Mouse (Mus musculus): ENCODE data around the gene Ipo13. TPM values are rescaled to one million over a fixed set of nuclear protein-coding genes. Genes with fewer than 3 reads are reported as not detected.
A peak's percentile ranks its signal among the peaks of the same experiment; 100 is the strongest.

Gene Ipo13
- total RNA-seq, 2 experiments from 2014 or later, result 267 to 281 TPM

- DNase-seq, result no peak
- Histone ChIP-seq H3K27ac (peak overlapping the region; percentile 75), H3K4me3 (no peak overlapping the region)
- intact Hi-C loops (cut with DNase I), result no loop called here
- no peak for TF ChIP-seq CTCF (IDR thresholded peaks at IDR 0.05)
Observed at GRCm38 (mm10) chr4:117849506-117849905, 65.3 kb downstream of the Ipo13 start.

- no peak for DNase-seq
- intact Hi-C loops (cut with DNase I), result no loop called here
Observed at GRCm38 (mm10) chr4:117849063-117849462, 65.7 kb downstream of the Ipo13 start.

GRCm38 (mm10) chr4:117847011-117847410 lies 67.8 kb downstream of the Ipo13 start:
- intact Hi-C loops (cut with DNase I), result no loop called here
- Histone ChIP-seq H3K4me3 (no peak overlapping the region), H3K27ac (no peak overlapping the region)
- no peak for DNase-seq
- no peak for TF ChIP-seq CTCF (IDR thresholded peaks at IDR 0.05)

More at GRCm38 (mm10) chr4:117849063-117849462, 65.7 kb downstream of the Ipo13 start:
- no peak overlapping the region for H3K4me3 ChIP-seq
- H3K27ac ChIP-seq, result peak overlapping the region; percentile 75; the same call in 1 of the 2 replicates
- TF ChIP-seq CTCF (IDR thresholded peaks at IDR 0.05), result no peak

- Histone ChIP-seq H3K27ac (no peak overlapping the region), H3K4me3 (no peak overlapping the region)
- DNase-seq, result no peak
- intact Hi-C loops (cut with DNase I), result no loop called here
- TF ChIP-seq CTCF (IDR thresholded peaks at IDR 0.05), result no peak
Observed at GRCm38 (mm10) chr4:117846261-117846660, 68.5 kb downstream of the Ipo13 start.

- intact Hi-C loops (cut with DNase I), result no loop called here
- TF ChIP-seq CTCF (IDR thresholded peaks at IDR 0.05), result no peak
- no peak overlapping the region for H3K27ac ChIP-seq
- H3K4me3 ChIP-seq, result no peak overlapping the region
- DNase-seq, result no peak
Observed at GRCm38 (mm10) chr4:117845316-117845715, 69.5 kb downstream of the Ipo13 start.

Other genes with a start within 250 kb of the Ipo13 start
- gene Dmap1, start 232.7 kb downstream of the Ipo13 start, total RNA-seq (2021), result 10 to 100 TPM; 15.1 to 17.5 TPM
- gene Gm12845, start 190.6 kb downstream of the Ipo13 start, total RNA-seq (2021), result not detected
- gene Klf17, start 149.4 kb downstream of the Ipo13 start, total RNA-seq (2021), result not detected
- gene Slc6a9, start 80.5 kb downstream of the Ipo13 start, total RNA-seq (2021), result 1 to 10 TPM; 5.0 to 7.0 TPM
- under 1 TPM in 1 of 2 experiments, not detected in 1; 0.08 TPM for gene Ccdc24, start 42.4 kb downstream of the Ipo13 start, total RNA-seq (2021)
- gene B4galt2, start 31.5 kb downstream of the Ipo13 start, total RNA-seq (2021), result 1 to 10 TPM; 1.4 to 2.2 TPM
- gene Atp6v0b, start 27.7 kb downstream of the Ipo13 start, total RNA-seq (2021), result 10 to 100 TPM; 81.4 to 83.9 TPM
- 1 to 10 TPM; 2.4 to 3.2 TPM for gene Dph2, start 23.0 kb downstream of the Ipo13 start, total RNA-seq (2021)
- gene Artn, start 14.8 kb upstream of the Ipo13 start, total RNA-seq (2021), result under 1 TPM; 0.25 to 0.46 TPM
- 10 to 100 TPM; 73.4 to 75.0 TPM for gene St3gal3, start 219.9 kb upstream of the Ipo13 start, total RNA-seq (2021)

All from gastrocnemius, adult 2 months (tissue).